Mouse (Mus musculus): ENCODE measurements around the gene Dsel. TPM values are rescaled to one million over a fixed set of nuclear protein-coding genes. Genes with fewer than 3 reads are reported as not detected.

Gene Dsel
- 5.4 TPM in 2 replicates for total RNA-seq (2012; rRNA removed)

- H3K9me3 ChIP-seq (ENCODE audit: control insufficient read depth, insufficient read depth, low read depth, low read length), result no peaks in the 10 kb centered on the region
- peak; percentile 82 for DNase-seq (ENCODE audit: low read depth, low spot score)
- peak within 1 kb of the TSS; percentile 82 for H3K9ac ChIP-seq (ENCODE audit: insufficient read depth, low read depth, low read length, poor library complexity, severe bottlenecking)
- in situ Hi-C loops (cut with MboI; ENCODE audit: low sequenced_read_pairs in 2 of 2, unreplicated experiment in 2 of 2), result no loop called here
- no peaks in the 10 kb centered on the region for H3K36me3 ChIP-seq (ENCODE audit: control insufficient read depth, insufficient read depth, low read length, poor library complexity, severe bottlenecking)
- H3K4me1 ChIP-seq (ENCODE audit: control insufficient read depth in 2 of 2, insufficient read depth in 2 of 2, low read length in 2 of 2, poor library complexity in 1 of 2), result no peaks in the 10 kb centered on the region
- H3K4me3 ChIP-seq (ENCODE audit: insufficient read depth in 1 of 2, low read depth in 1 of 2, low read length in 2 of 2, poor library complexity in 1 of 2, severe bottlenecking in 1 of 2), result peak within 1 kb of the TSS; percentile 88 to 94
- no peak within 1 kb of the TSS for H3K27ac ChIP-seq (ENCODE audit: insufficient read depth, low read depth, low read length, poor library complexity, severe bottlenecking)
- no peak for TF ChIP-seq MAFK (IDR thresholded peaks at IDR 0.05; ENCODE audit: insufficient read depth, low read depth, low read length)
- TF ChIP-seq ZNF384 (IDR thresholded peaks at IDR 0.05; ENCODE audit: low read depth, low read length), result no peak
- TF ChIP-seq CHD2 (IDR thresholded peaks at IDR 0.05; ENCODE audit: low read depth, low read length), result no peak
- no peak for TF ChIP-seq HCFC1 (IDR thresholded peaks at IDR 0.05; ENCODE audit: borderline replicate concordance, insufficient read depth, low read length)
- no peak for TF ChIP-seq ZC3H11A (IDR thresholded peaks at IDR 0.05; ENCODE audit: borderline replicate concordance, low read depth, low read length)
These were observed at the start of gene Dsel for GRCm38 (mm10) chr1:111864779-111865165. Gene Dsel (minus strand): TSS chr1:111864918.

GRCm38 (mm10) chr1:111911424-111911823 is 46.7 kb upstream of the Dsel start:
- H3K9me3 ChIP-seq (ENCODE audit: control insufficient read depth, insufficient read depth, low read depth, low read length), result no peaks in the 10 kb centered on the region
- H3K27ac ChIP-seq (ENCODE audit: insufficient read depth, low read depth, low read length, poor library complexity, severe bottlenecking), result no peak overlapping the region
- H3K4me1 ChIP-seq (ENCODE audit: control insufficient read depth in 2 of 2, insufficient read depth in 2 of 2, low read length in 2 of 2, poor library complexity in 1 of 2), result no peaks in the 10 kb centered on the region
- H3K4me3 ChIP-seq (ENCODE audit: insufficient read depth in 1 of 2, low read depth in 1 of 2, low read length in 2 of 2, poor library complexity in 1 of 2, severe bottlenecking in 1 of 2), result no peak overlapping the region
- H3K9ac ChIP-seq (ENCODE audit: insufficient read depth, low read depth, low read length, poor library complexity, severe bottlenecking), result no peak overlapping the region
- H3K36me3 ChIP-seq (ENCODE audit: control insufficient read depth, insufficient read depth, low read length, poor library complexity, severe bottlenecking), result no peaks in the 10 kb centered on the region
- in situ Hi-C loops (cut with MboI; ENCODE audit: low sequenced_read_pairs in 2 of 2, unreplicated experiment in 2 of 2), result no loop called here
- no peak for DNase-seq (ENCODE audit: low read depth, low spot score)
- TF ChIP-seq ZNF384 (IDR thresholded peaks at IDR 0.05; ENCODE audit: low read depth, low read length) (no peak), HCFC1 (IDR thresholded peaks at IDR 0.05; ENCODE audit: borderline replicate concordance, insufficient read depth, low read length) (no peak), MAFK (IDR thresholded peaks at IDR 0.05; ENCODE audit: insufficient read depth, low read depth, low read length) (no peak), CHD2 (IDR thresholded peaks at IDR 0.05; ENCODE audit: low read depth, low read length) (no peak), ZC3H11A (IDR thresholded peaks at IDR 0.05; ENCODE audit: borderline replicate concordance, low read depth, low read length) (no peak)

GRCm38 (mm10) chr1:111883336-111883735 is 18.6 kb upstream of the Dsel start:
- no peak overlapping the region for H3K9ac ChIP-seq (ENCODE audit: insufficient read depth, low read depth, low read length, poor library complexity, severe bottlenecking)
- no peak overlapping the region for H3K4me3 ChIP-seq (ENCODE audit: insufficient read depth in 1 of 2, low read depth in 1 of 2, low read length in 2 of 2, poor library complexity in 1 of 2, severe bottlenecking in 1 of 2)
- in situ Hi-C loops (cut with MboI; ENCODE audit: low sequenced_read_pairs in 2 of 2, unreplicated experiment in 2 of 2), result no loop called here
- H3K27ac ChIP-seq (ENCODE audit: insufficient read depth, low read depth, low read length, poor library complexity, severe bottlenecking), result no peak overlapping the region
- TF ChIP-seq HCFC1 (IDR thresholded peaks at IDR 0.05; ENCODE audit: borderline replicate concordance, insufficient read depth, low read length) (no peak), ZC3H11A (IDR thresholded peaks at IDR 0.05; ENCODE audit: borderline replicate concordance, low read depth, low read length) (no peak), CHD2 (IDR thresholded peaks at IDR 0.05; ENCODE audit: low read depth, low read length) (no peak), MAFK (IDR thresholded peaks at IDR 0.05; ENCODE audit: insufficient read depth, low read depth, low read length) (no peak), ZNF384 (IDR thresholded peaks at IDR 0.05; ENCODE audit: low read depth, low read length) (no peak)
- no peaks in the 10 kb centered on the region for H3K9me3 ChIP-seq (ENCODE audit: control insufficient read depth, insufficient read depth, low read depth, low read length)
- H3K36me3 ChIP-seq (ENCODE audit: control insufficient read depth, insufficient read depth, low read length, poor library complexity, severe bottlenecking), result no peaks in the 10 kb centered on the region
- H3K4me1 ChIP-seq (ENCODE audit: control insufficient read depth in 2 of 2, insufficient read depth in 2 of 2, low read length in 2 of 2, poor library complexity in 1 of 2), result no peaks in the 10 kb centered on the region
- DNase-seq (ENCODE audit: low read depth, low spot score), result no peak

GRCm38 (mm10) chr1:111875784-111876183 is 11.1 kb upstream of the Dsel start:
- H3K9me3 ChIP-seq (ENCODE audit: control insufficient read depth, insufficient read depth, low read depth, low read length), result no peaks in the 10 kb centered on the region
- no peak overlapping the region for H3K9ac ChIP-seq (ENCODE audit: insufficient read depth, low read depth, low read length, poor library complexity, severe bottlenecking)
- no peak overlapping the region for H3K27ac ChIP-seq (ENCODE audit: insufficient read depth, low read depth, low read length, poor library complexity, severe bottlenecking)
- no peaks in the 10 kb centered on the region for H3K4me1 ChIP-seq (ENCODE audit: control insufficient read depth in 2 of 2, insufficient read depth in 2 of 2, low read length in 2 of 2, poor library complexity in 1 of 2)
- no peaks in the 10 kb centered on the region for H3K36me3 ChIP-seq (ENCODE audit: control insufficient read depth, insufficient read depth, low read length, poor library complexity, severe bottlenecking)
- no peak for DNase-seq (ENCODE audit: low read depth, low spot score)
- in situ Hi-C loops (cut with MboI; ENCODE audit: low sequenced_read_pairs in 2 of 2, unreplicated experiment in 2 of 2), result no loop called here
- TF ChIP-seq HCFC1 (IDR thresholded peaks at IDR 0.05; ENCODE audit: borderline replicate concordance, insufficient read depth, low read length), result no peak
- no peak for TF ChIP-seq ZNF384 (IDR thresholded peaks at IDR 0.05; ENCODE audit: low read depth, low read length)
- no peak for TF ChIP-seq MAFK (IDR thresholded peaks at IDR 0.05; ENCODE audit: insufficient read depth, low read depth, low read length)
- TF ChIP-seq CHD2 (IDR thresholded peaks at IDR 0.05; ENCODE audit: low read depth, low read length), result no peak
- no peak for TF ChIP-seq ZC3H11A (IDR thresholded peaks at IDR 0.05; ENCODE audit: borderline replicate concordance, low read depth, low read length)
- no peak overlapping the region for H3K4me3 ChIP-seq (ENCODE audit: insufficient read depth in 1 of 2, low read depth in 1 of 2, low read length in 2 of 2, poor library complexity in 1 of 2, severe bottlenecking in 1 of 2)

GRCm38 (mm10) chr1:111873196-111873595 is 8.5 kb upstream of the Dsel start:
- H3K9me3 ChIP-seq (ENCODE audit: control insufficient read depth, insufficient read depth, low read depth, low read length), result no peaks in the 10 kb centered on the region
- no peak for DNase-seq (ENCODE audit: low read depth, low spot score)
- H3K9ac ChIP-seq (ENCODE audit: insufficient read depth, low read depth, low read length, poor library complexity, severe bottlenecking), result no peak overlapping the region
- H3K4me3 ChIP-seq (ENCODE audit: insufficient read depth in 1 of 2, low read depth in 1 of 2, low read length in 2 of 2, poor library complexity in 1 of 2, severe bottlenecking in 1 of 2), result no peak overlapping the region
- H3K36me3 ChIP-seq (ENCODE audit: control insufficient read depth, insufficient read depth, low read length, poor library complexity, severe bottlenecking), result no peaks in the 10 kb centered on the region
- no peak overlapping the region for H3K27ac ChIP-seq (ENCODE audit: insufficient read depth, low read depth, low read length, poor library complexity, severe bottlenecking)
- in situ Hi-C loops (cut with MboI; ENCODE audit: low sequenced_read_pairs in 2 of 2, unreplicated experiment in 2 of 2), result no loop called here
- no peaks in the 10 kb centered on the region for H3K4me1 ChIP-seq (ENCODE audit: control insufficient read depth in 2 of 2, insufficient read depth in 2 of 2, low read length in 2 of 2, poor library complexity in 1 of 2)
- TF ChIP-seq ZNF384 (IDR thresholded peaks at IDR 0.05; ENCODE audit: low read depth, low read length) (no peak), CHD2 (IDR thresholded peaks at IDR 0.05; ENCODE audit: low read depth, low read length) (no peak), HCFC1 (IDR thresholded peaks at IDR 0.05; ENCODE audit: borderline replicate concordance, insufficient read depth, low read length) (no peak), ZC3H11A (IDR thresholded peaks at IDR 0.05; ENCODE audit: borderline replicate concordance, low read depth, low read length) (no peak), MAFK (IDR thresholded peaks at IDR 0.05; ENCODE audit: insufficient read depth, low read depth, low read length) (no peak)
